Mouse (Mus musculus) brain, embryonic 14.5 days (tissue): Measurements from ENCODE around the gene Tfr2.

Experiments used
- CTCF ChIP-seq: fragments of 200-500 bp; IDR thresholded peaks from 2 replicates; pipeline ENCODE4 v1.5.1; 2012; ENCODE audit warnings: inconsistent platforms, mild to moderate bottlenecking, moderate library complexity, borderline replicate concordance; ENCODE audit not compliant: insufficient read depth, insufficient read length; ENCODE audit errors: extremely low read depth
- POLR2A ChIP-seq: fragments of 200-500 bp; IDR thresholded peaks from 2 replicates; pipeline ENCODE4 v1.6.1; 2012; ENCODE audit warnings: mild to moderate bottlenecking, inconsistent platforms, borderline replicate concordance; ENCODE audit not compliant: poor library complexity, insufficient read depth, insufficient read length, severe bottlenecking; ENCODE audit errors: extremely low read depth

- TF ChIP-seq POLR2A, result no peak
- TF ChIP-seq CTCF, result no peak
Observed at GRCm38 (mm10) chr5:137526192-137526936, 43.3 kb upstream of the Tfr2 start.
